Mouse (Mus musculus): ENCODE results near the gene Calb2. TPM values are rescaled to one million over a fixed set of nuclear protein-coding genes. Genes with fewer than 3 reads are reported as not detected.
A peak's percentile ranks its signal among the peaks of the same experiment; 100 is the strongest.

Calb2 gene
- polyA plus RNA-seq, 1 experiment from 2014 or later: not detected

- no peaks in the 10 kb centered on the region for H3K9me3 ChIP-seq (ENCODE audit: control insufficient read depth, low read depth, low read length)
- H3K27me3 ChIP-seq (ENCODE audit: control insufficient read depth, insufficient read depth, low read length): no peaks in the 10 kb centered on the region
- ATAC-seq (ENCODE audit: insufficient number of reproducible peaks, insufficient read depth, low FRiP score, low read depth): no peak
- no peak overlapping the region for H3K9ac ChIP-seq (replicated peaks; ENCODE audit: low read depth, low read length)
- WGBS: 68% methylated on average over 6 of the region's 6 CpGs
- H3K27ac ChIP-seq (ENCODE audit: low read length): no peak overlapping the region
- no peaks in the 10 kb centered on the region for H3K36me3 ChIP-seq (ENCODE audit: control insufficient read depth, insufficient read depth, low read length)
- no peak overlapping the region for H3K4me3 ChIP-seq (ENCODE audit: low read depth, low read length)
- H3K4me1 ChIP-seq (ENCODE audit: control insufficient read depth, insufficient read depth, low read length): no peaks in the 10 kb centered on the region
- no peak overlapping the region for H3K4me2 ChIP-seq (replicated peaks; ENCODE audit: low read depth, low read length)
Observed at GRCm38 (mm10) chr8:110152951-110153350, 15.1 kb downstream of the Calb2 start.

GRCm38 (mm10) chr8:110145538-110145937 is 22.5 kb downstream of the Calb2 start:
- no peak overlapping the region for H3K9ac ChIP-seq (replicated peaks; ENCODE audit: low read depth, low read length)
- no peaks in the 10 kb centered on the region for H3K4me1 ChIP-seq (ENCODE audit: control insufficient read depth, insufficient read depth, low read length)
- no peaks in the 10 kb centered on the region for H3K36me3 ChIP-seq (ENCODE audit: control insufficient read depth, insufficient read depth, low read length)
- under 1% methylated on average over 4 of the region's 4 CpGs for WGBS
- no peak for ATAC-seq (ENCODE audit: insufficient number of reproducible peaks, insufficient read depth, low FRiP score, low read depth)
- no peaks in the 10 kb centered on the region for H3K27me3 ChIP-seq (ENCODE audit: control insufficient read depth, insufficient read depth, low read length)
- H3K4me2 ChIP-seq (replicated peaks; ENCODE audit: low read depth, low read length): no peak overlapping the region
- no peak overlapping the region for H3K4me3 ChIP-seq (ENCODE audit: low read depth, low read length)
- no peaks in the 10 kb centered on the region for H3K9me3 ChIP-seq (ENCODE audit: control insufficient read depth, low read depth, low read length)
- H3K27ac ChIP-seq (ENCODE audit: low read length): no peak overlapping the region

GRCm38 (mm10) chr8:110140770-110141169 is 27.2 kb downstream of the Calb2 start:
- no peaks in the 10 kb centered on the region for H3K27me3 ChIP-seq (ENCODE audit: control insufficient read depth, insufficient read depth, low read length)
- no peak for ATAC-seq (ENCODE audit: insufficient number of reproducible peaks, insufficient read depth, low FRiP score, low read depth)
- no peaks in the 10 kb centered on the region for H3K36me3 ChIP-seq (ENCODE audit: control insufficient read depth, insufficient read depth, low read length)
- H3K4me3 ChIP-seq (ENCODE audit: low read depth, low read length): no peak overlapping the region
- no peak overlapping the region for H3K9ac ChIP-seq (replicated peaks; ENCODE audit: low read depth, low read length)
- H3K4me1 ChIP-seq (ENCODE audit: control insufficient read depth, insufficient read depth, low read length): no peaks in the 10 kb centered on the region
- H3K4me2 ChIP-seq (replicated peaks; ENCODE audit: low read depth, low read length): no peak overlapping the region
- no peaks in the 10 kb centered on the region for H3K9me3 ChIP-seq (ENCODE audit: control insufficient read depth, low read depth, low read length)
- no peak overlapping the region for H3K27ac ChIP-seq (ENCODE audit: low read length)
- WGBS: 72% methylated on average over 4 of the region's 4 CpGs

GRCm38 (mm10) chr8:110140156-110140555 is 27.9 kb downstream of the Calb2 start:
- ATAC-seq (ENCODE audit: insufficient number of reproducible peaks, insufficient read depth, low FRiP score, low read depth): no peak
- WGBS: 60% methylated on average over 3 of the region's 3 CpGs
- Histone ChIP-seq H3K4me3 (ENCODE audit: low read depth, low read length) (no peak overlapping the region), H3K9me3 (ENCODE audit: control insufficient read depth, low read depth, low read length) (no peaks in the 10 kb centered on the region), H3K4me2 (replicated peaks; ENCODE audit: low read depth, low read length) (no peak overlapping the region), H3K36me3 (ENCODE audit: control insufficient read depth, insufficient read depth, low read length) (no peaks in the 10 kb centered on the region), H3K27ac (ENCODE audit: low read length) (no peak overlapping the region), H3K27me3 (ENCODE audit: control insufficient read depth, insufficient read depth, low read length) (no peaks in the 10 kb centered on the region), H3K4me1 (ENCODE audit: control insufficient read depth, insufficient read depth, low read length) (no peaks in the 10 kb centered on the region), H3K9ac (replicated peaks; ENCODE audit: low read depth, low read length) (no peak overlapping the region)

GRCm38 (mm10) chr8:110135515-110135914 is 32.5 kb downstream of the Calb2 start:
- ATAC-seq (ENCODE audit: insufficient number of reproducible peaks, insufficient read depth, low FRiP score, low read depth): no peak
- Histone ChIP-seq H3K4me3 (ENCODE audit: low read depth, low read length) (no peak overlapping the region), H3K9ac (replicated peaks; ENCODE audit: low read depth, low read length) (no peak overlapping the region)

GRCm38 (mm10) chr8:110134236-110134635 is 33.8 kb downstream of the Calb2 start:
- ATAC-seq (ENCODE audit: insufficient number of reproducible peaks, insufficient read depth, low FRiP score, low read depth): no peak
- no peak overlapping the region for H3K4me3 ChIP-seq (ENCODE audit: low read depth, low read length)
- no peaks in the 10 kb centered on the region for H3K36me3 ChIP-seq (ENCODE audit: control insufficient read depth, insufficient read depth, low read length)
- no peaks in the 10 kb centered on the region for H3K9me3 ChIP-seq (ENCODE audit: control insufficient read depth, low read depth, low read length)
- WGBS: 93% methylated on average over 8 of the region's 8 CpGs
- H3K27ac ChIP-seq (ENCODE audit: low read length): no peak overlapping the region
- H3K9ac ChIP-seq (replicated peaks; ENCODE audit: low read depth, low read length): no peak overlapping the region
- H3K27me3 ChIP-seq (ENCODE audit: control insufficient read depth, insufficient read depth, low read length): no peaks in the 10 kb centered on the region
- no peaks in the 10 kb centered on the region for H3K4me1 ChIP-seq (ENCODE audit: control insufficient read depth, insufficient read depth, low read length)
- H3K4me2 ChIP-seq (replicated peaks; ENCODE audit: low read depth, low read length): no peak overlapping the region

More at GRCm38 (mm10) chr8:110135515-110135914, 32.5 kb downstream of the Calb2 start:
- no peaks in the 10 kb centered on the region for H3K36me3 ChIP-seq (ENCODE audit: control insufficient read depth, insufficient read depth, low read length)
- H3K27me3 ChIP-seq (ENCODE audit: control insufficient read depth, insufficient read depth, low read length): no peaks in the 10 kb centered on the region
- 79% methylated on average over 7 of the region's 7 CpGs for WGBS
- H3K4me1 ChIP-seq (ENCODE audit: control insufficient read depth, insufficient read depth, low read length): no peaks in the 10 kb centered on the region
- no peaks in the 10 kb centered on the region for H3K9me3 ChIP-seq (ENCODE audit: control insufficient read depth, low read depth, low read length)
- H3K4me2 ChIP-seq (replicated peaks; ENCODE audit: low read depth, low read length): no peak overlapping the region
- H3K27ac ChIP-seq (ENCODE audit: low read length): no peak overlapping the region

GRCm38 (mm10) chr8:110130537-110130936 is 37.5 kb downstream of the Calb2 start:
- H3K4me2 ChIP-seq (replicated peaks; ENCODE audit: low read depth, low read length): no peak overlapping the region
- H3K27me3 ChIP-seq (ENCODE audit: control insufficient read depth, insufficient read depth, low read length): no peaks in the 10 kb centered on the region
- H3K9me3 ChIP-seq (ENCODE audit: control insufficient read depth, low read depth, low read length): no peaks in the 10 kb centered on the region
- H3K4me1 ChIP-seq (ENCODE audit: control insufficient read depth, insufficient read depth, low read length): no peaks in the 10 kb centered on the region
- H3K36me3 ChIP-seq (ENCODE audit: control insufficient read depth, insufficient read depth, low read length): no peaks in the 10 kb centered on the region
- H3K9ac ChIP-seq (replicated peaks; ENCODE audit: low read depth, low read length): no peak overlapping the region
- no peak overlapping the region for H3K4me3 ChIP-seq (ENCODE audit: low read depth, low read length)
- WGBS: 18% methylated on average over 13 of the region's 13 CpGs
- ATAC-seq (ENCODE audit: insufficient number of reproducible peaks, insufficient read depth, low FRiP score, low read depth): peak; percentile 18; the same call in 1 of the 2 replicates
- no peak overlapping the region for H3K27ac ChIP-seq (ENCODE audit: low read length)

GRCm38 (mm10) chr8:110119715-110120114 is 48.3 kb downstream of the Calb2 start:
- Histone ChIP-seq H3K4me2 (replicated peaks; ENCODE audit: low read depth, low read length) (no peak overlapping the region), H3K27ac (ENCODE audit: low read length) (no peak overlapping the region), H3K36me3 (ENCODE audit: control insufficient read depth, insufficient read depth, low read length) (no peaks in the 10 kb centered on the region), H3K9me3 (ENCODE audit: control insufficient read depth, low read depth, low read length) (no peaks in the 10 kb centered on the region), H3K4me1 (ENCODE audit: control insufficient read depth, insufficient read depth, low read length) (no peaks in the 10 kb centered on the region), H3K4me3 (ENCODE audit: low read depth, low read length) (no peak overlapping the region), H3K27me3 (ENCODE audit: control insufficient read depth, insufficient read depth, low read length) (no peaks in the 10 kb centered on the region), H3K9ac (replicated peaks; ENCODE audit: low read depth, low read length) (no peak overlapping the region)
- no peak for ATAC-seq (ENCODE audit: insufficient number of reproducible peaks, insufficient read depth, low FRiP score, low read depth)
- 36% methylated on average over 6 of the region's 6 CpGs for WGBS

GRCm38 (mm10) chr8:110102653-110103052 is 65.4 kb downstream of the Calb2 start, which contains the start of gene Gm17720:
TSS of gene Gm17720 (minus strand) at chr8:110102753.
- no peak within 1 kb of the TSS for H3K4me2 ChIP-seq (replicated peaks; ENCODE audit: low read depth, low read length)
- H3K9ac ChIP-seq (replicated peaks; ENCODE audit: low read depth, low read length): no peak within 1 kb of the TSS
- 84% methylated on average over 3 of the region's 3 CpGs for WGBS
- H3K9me3 ChIP-seq (ENCODE audit: control insufficient read depth, low read depth, low read length): no peaks in the 10 kb centered on the region
- H3K36me3 ChIP-seq (ENCODE audit: control insufficient read depth, insufficient read depth, low read length): no peaks in the 10 kb centered on the region
- ATAC-seq (ENCODE audit: insufficient number of reproducible peaks, insufficient read depth, low FRiP score, low read depth): no peak
- no peak within 1 kb of the TSS for H3K27ac ChIP-seq (ENCODE audit: low read length)
- H3K27me3 ChIP-seq (ENCODE audit: control insufficient read depth, insufficient read depth, low read length): no peaks in the 10 kb centered on the region
- no peaks in the 10 kb centered on the region for H3K4me1 ChIP-seq (ENCODE audit: control insufficient read depth, insufficient read depth, low read length)
- no peak within 1 kb of the TSS for H3K4me3 ChIP-seq (ENCODE audit: low read depth, low read length)

Measured in stomach, embryonic 14.5 days (tissue).